Mouse (Mus musculus) spleen, embryonic (tissue): ENCODE results near the gene Gm49321.

ENCODE experiments used
- CTCF ChIA-PET: fragments of 350-600 bp; sonication (Branson Sonifier 250); formaldehyde crosslinking; loops from one replicate; lab custom pipeline; 2022; lab: Charles Lee

The Gm49321 gene

GRCm38 (mm10) chr12:73937353-73937752 lies at the start of gene Gm49321:
Gene Gm49321, plus strand, starts transcription at chr12:73937653.
- CTCF ChIA-PET, result no interaction called here

GRCm38 (mm10) chr12:73888003-73888783 lies 49.3 kb upstream of the Gm49321 start:
- CTCF ChIA-PET, result no interaction called here

- CTCF ChIA-PET, result interaction anchor here (0.7 kb wide), 1 partner anchor 9 kb away, joined by 6 read pairs; no protein-coding TSS in a partner anchor
Measured at GRCm38 (mm10) chr12:73889571-73889970, 47.9 kb upstream of the Gm49321 start.

GRCm38 (mm10) chr12:73890086-73890485 lies 47.4 kb upstream of the Gm49321 start:
- CTCF ChIA-PET, result interaction anchor here (0.7 kb wide), 1 partner anchor 9 kb away, joined by 6 read pairs; no protein-coding TSS in a partner anchor

GRCm38 (mm10) chr12:73892616-73893015 lies 44.8 kb upstream of the Gm49321 start:
- CTCF ChIA-PET, result no interaction called here

- CTCF ChIA-PET, result interaction anchor here (0.6 kb wide), 1 partner anchor 21 kb away, joined by 3 read pairs; no protein-coding TSS in a partner anchor
Measured at GRCm38 (mm10) chr12:73894838-73895237, 42.6 kb upstream of the Gm49321 start.

- CTCF ChIA-PET, result no interaction called here
Measured at GRCm38 (mm10) chr12:73895674-73896073, 41.8 kb upstream of the Gm49321 start.

- CTCF ChIA-PET, result no interaction called here
Measured at GRCm38 (mm10) chr12:73896471-73896870, 41.0 kb upstream of the Gm49321 start.

- CTCF ChIA-PET, result no interaction called here
Measured at GRCm38 (mm10) chr12:73898281-73898680, 39.2 kb upstream of the Gm49321 start.

GRCm38 (mm10) chr12:73904133-73904934 lies 33.1 kb upstream of the Gm49321 start:
- CTCF ChIA-PET, result interaction anchor here (0.6 kb wide), 1 partner anchor 913 kb away, joined by 3 read pairs; no protein-coding TSS in a partner anchor

- CTCF ChIA-PET, result interaction anchor here (0.6 kb wide), 2 partner anchors 349 to 914 kb away, joined by 3 read pairs; no protein-coding TSS in a partner anchor
Measured at GRCm38 (mm10) chr12:73905041-73905440, 32.4 kb upstream of the Gm49321 start.

GRCm38 (mm10) chr12:73905555-73905954 lies 31.9 kb upstream of the Gm49321 start:
- CTCF ChIA-PET, result interaction anchor here (0.6 kb wide), 1 partner anchor 350 kb away, joined by 3 read pairs; no protein-coding TSS in a partner anchor

- CTCF ChIA-PET, result interaction anchor here (0.7 to 1.5 kb wide), 2 partner anchors 40 to 1374 kb away, joined by 3 read pairs; no protein-coding TSS in a partner anchor
Measured at GRCm38 (mm10) chr12:73907079-73907672, 30.3 kb upstream of the Gm49321 start.

GRCm38 (mm10) chr12:73907673-73908150 lies 29.7 kb upstream of the Gm49321 start:
- CTCF ChIA-PET, result interaction anchor here (1.5 kb wide), 1 partner anchor 39 kb away, joined by 3 read pairs; no protein-coding TSS in a partner anchor

GRCm38 (mm10) chr12:73908274-73909012 lies 29.0 kb upstream of the Gm49321 start:
- CTCF ChIA-PET, result interaction anchor here (1.5 kb wide), 1 partner anchor 38 kb away, joined by 3 read pairs; no protein-coding TSS in a partner anchor

GRCm38 (mm10) chr12:73909013-73909575 lies 28.4 kb upstream of the Gm49321 start:
- CTCF ChIA-PET, result interaction anchor here (1.5 kb wide), 1 partner anchor 38 kb away, joined by 3 read pairs; no protein-coding TSS in a partner anchor

GRCm38 (mm10) chr12:73918479-73918878 lies 19.0 kb upstream of the Gm49321 start:
- CTCF ChIA-PET, result no interaction called here

- CTCF ChIA-PET, result no interaction called here
Measured at GRCm38 (mm10) chr12:73930266-73930665, 7.2 kb upstream of the Gm49321 start.

GRCm38 (mm10) chr12:73931274-73931673 lies 6.2 kb upstream of the Gm49321 start:
- CTCF ChIA-PET, result interaction anchor here (0.7 to 0.9 kb wide), 2 partner anchors 59 to 152 kb away, joined by 3 to 6 read pairs; no protein-coding TSS in a partner anchor

- CTCF ChIA-PET, result no interaction called here
Measured at GRCm38 (mm10) chr12:73934528-73934927, 2.9 kb upstream of the Gm49321 start.
